Mouse (Mus musculus) spleen, adult 2 months (tissue): Measurements from ENCODE around the gene Pla1a. TPM values are rescaled to one million over a fixed set of nuclear protein-coding genes. Genes with fewer than 3 reads are reported as not detected.
"Not testable (repeated sequence)": the region's sequence is repeated elsewhere in the genome, so short reads cannot be mapped to it uniquely, and the experiment has no call there.

Source experiments
- DNase-seq, 2 experiments: peaks; one replicate each; pipeline versions ENCODE4 v3.0.0 to v3.0.0-alpha.2; 2012 to 2021; ENCODE audit warnings: low spot score in 2 of 2, low read depth in 1 of 2
- H3K27ac ChIP-seq: fragments of 200-500 bp; 2 replicates; pipeline ENCODE4 v1.5.1; 2012; ENCODE audit warnings: low read length, inconsistent platforms; ENCODE audit not compliant: insufficient read depth
- H3K27me3 ChIP-seq: fragments of 200-500 bp; 2 replicates; pipeline ENCODE4 v1.6.1; 2012; ENCODE audit warnings: mild to moderate bottlenecking, moderate library complexity, low read length, inconsistent platforms; ENCODE audit not compliant: control insufficient read depth, insufficient read depth
- H3K36me3 ChIP-seq: fragments of 200-500 bp; 2 replicates; pipeline ENCODE4 v1.6.1; 2012; ENCODE audit warnings: mild to moderate bottlenecking, low read length, inconsistent platforms; ENCODE audit not compliant: control insufficient read depth, insufficient read depth
- H3K4me1 ChIP-seq: fragments of 200-500 bp; 2 replicates; pipeline ENCODE4 v1.6.1; 2011; ENCODE audit warnings: inconsistent platforms; ENCODE audit not compliant: control insufficient read depth, insufficient read depth, insufficient read length
- H3K4me3 ChIP-seq: fragments of 200-500 bp; 2 replicates; pipeline ENCODE4 v1.5.1; 2011; ENCODE audit warnings: mild to moderate bottlenecking, inconsistent platforms; ENCODE audit not compliant: insufficient read depth, insufficient read length; ENCODE audit errors: extremely low read depth
- CTCF ChIP-seq: fragments of 200-500 bp; IDR thresholded peaks from 2 replicates; pipeline ENCODE4 v1.5.1; 2011; ENCODE audit warnings: mild to moderate bottlenecking, inconsistent platforms; ENCODE audit not compliant: insufficient read depth, insufficient read length, insufficient replicate concordance; ENCODE audit errors: extremely low read depth
- POLR2A ChIP-seq: fragments of 200-500 bp; IDR thresholded peaks from 2 replicates; pipeline ENCODE4 v1.6.1; 2011; ENCODE audit warnings: low read depth, low read length, inconsistent platforms
- WGBS: fragments of 180-500 bp; shearing (Covaris S2); methylation state at CpG from one replicate; pipeline ENCODE4 v1.1.7; 2018; 5-methylcytosine and 5-hydroxymethylcytosine counted together
- polyA plus RNA-seq: library from polyadenylated mRNA; depleted of rRNA; stranded (reverse); fragments of >200 nt; gene quantifications from 2 replicates; pipeline ENCODE4 v1.2.3, GENCODE M21; 2012

The Pla1a gene
- polyA plus RNA-seq, 1 experiment: 0.88 TPM

DNA sequence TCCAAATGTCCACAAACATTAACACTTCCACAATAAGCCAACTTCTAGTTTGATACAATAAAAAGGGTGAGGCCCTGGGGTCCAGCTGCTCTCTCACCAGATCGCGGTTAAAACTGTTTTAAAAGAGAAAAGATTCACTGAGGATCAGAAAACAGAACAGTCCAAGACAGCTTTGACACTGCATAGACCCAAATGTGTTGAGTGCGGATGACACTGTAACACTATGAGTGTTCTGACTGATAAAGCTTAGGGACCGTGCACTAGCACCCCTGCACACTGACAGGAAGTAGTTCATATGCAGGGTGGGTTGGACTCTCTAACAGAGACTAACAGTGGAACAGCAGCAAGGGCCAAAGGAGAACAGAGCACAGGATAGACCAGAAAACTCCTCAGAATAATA, 21.0 kb upstream of the Pla1a start:
- WGBS: 70% methylated on average over 4 of the region's 4 CpGs
- Histone ChIP-seq H3K4me1 (peaks cover 17% of the 10 kb centered on the region; the same call in 1 of the 2 replicates), H3K36me3 (peaks cover 4% of the 10 kb centered on the region; the same call in 1 of the 2 replicates), H3K27me3 (no peaks in the 10 kb centered on the region), H3K27ac (no peak overlapping the region), H3K4me3 (no peak overlapping the region)
- TF ChIP-seq CTCF (no peak), POLR2A (no peak)
- DNase-seq: no peak

DNA sequence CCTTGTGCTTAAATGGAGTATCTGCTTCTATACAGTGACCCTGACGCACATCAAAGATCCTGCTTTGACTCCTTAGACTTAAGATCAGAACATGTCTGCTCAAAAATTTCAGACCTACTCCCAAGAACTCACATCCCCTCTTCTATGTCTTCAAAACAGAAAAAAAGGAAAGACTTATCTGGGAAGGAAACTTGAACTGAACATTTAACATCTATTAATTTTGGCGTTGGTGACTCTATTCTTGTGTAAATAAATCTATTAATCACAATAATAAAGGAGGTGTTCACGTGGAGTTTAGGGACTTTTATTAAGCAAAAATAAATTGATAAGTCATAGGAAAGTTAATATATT, 20.2 kb upstream of the Pla1a start:
- TF ChIP-seq POLR2A: no peak
- no peak for TF ChIP-seq CTCF
- no peaks in the 10 kb centered on the region for H3K27me3 ChIP-seq
- H3K36me3 ChIP-seq: peaks cover 4% of the 10 kb centered on the region; the same call in 1 of the 2 replicates
- peak overlapping the region; percentile 97 for H3K4me3 ChIP-seq
- DNase-seq: no peak
- peak overlapping the region; percentile 94 for H3K27ac ChIP-seq
- 31% methylated on average over 3 of the region's 3 CpGs for WGBS
- H3K4me1 ChIP-seq: peaks cover 17% of the 10 kb centered on the region; the same call in 1 of the 2 replicates

- Histone ChIP-seq H3K36me3 (peaks cover 4% of the 10 kb centered on the region; the same call in 1 of the 2 replicates), H3K4me3 (peak within 1 kb of the TSS; percentile 97), H3K27me3 (no peaks in the 10 kb centered on the region), H3K27ac (peak within 1 kb of the TSS; percentile 94), H3K4me1 (peaks cover 17% of the 10 kb centered on the region; the same call in 1 of the 2 replicates)
- DNase-seq: peak; percentile 34 to 87
- under 1% methylated on average over 59 of the region's 61 CpGs for WGBS
- TF ChIP-seq POLR2A (peak; percentile 98), CTCF (no peak)
Observed at GRCm38 (mm10) chr16:38452442-38453202, 19.7 kb upstream of the Pla1a start, which contains the start of gene Adprh. Gene Adprh (minus strand): TSS chr16:38452703.

DNA sequence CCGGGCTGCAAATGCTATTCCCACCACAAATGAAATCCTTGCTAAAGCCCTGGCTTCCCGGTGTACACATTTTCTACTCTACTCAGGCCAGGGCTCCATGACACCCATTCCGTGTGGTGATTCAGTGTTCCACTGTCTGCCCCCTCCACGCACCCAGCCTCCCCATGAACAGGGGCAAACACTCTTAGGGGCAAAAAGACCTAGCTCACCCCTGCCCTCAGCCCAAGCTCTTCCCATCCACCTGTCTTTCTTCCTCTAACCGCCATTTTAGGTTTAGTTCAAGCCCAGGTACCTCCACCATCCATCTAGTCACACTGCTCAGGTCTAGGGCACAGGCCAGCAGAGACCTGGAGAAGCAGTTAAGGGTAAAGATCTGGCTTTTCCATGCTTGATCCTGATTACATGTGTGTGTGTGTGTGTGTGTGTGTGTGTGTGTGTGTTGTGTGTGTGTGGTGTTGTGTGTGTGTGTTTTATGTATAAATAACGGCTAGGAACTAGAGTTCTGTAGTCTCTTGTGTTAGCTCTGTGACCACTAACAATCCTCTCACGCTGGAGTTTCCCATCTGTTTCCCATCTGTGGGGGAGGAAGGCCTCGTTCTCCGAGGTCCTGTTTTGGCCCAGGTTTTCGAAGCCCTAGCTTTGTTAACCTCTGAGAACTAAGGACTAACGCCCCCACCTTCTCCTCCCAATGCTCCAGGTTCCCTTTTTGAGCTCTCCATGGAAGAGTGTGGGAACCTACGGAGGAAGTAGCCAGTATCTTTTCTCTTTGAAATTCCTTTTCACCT, 18.7 kb upstream of the Pla1a start:
- H3K4me1 ChIP-seq: peaks cover 12% of the 10 kb centered on the region; the same call in 1 of the 2 replicates
- peaks cover 11% of the 10 kb centered on the region; the same call in 1 of the 2 replicates for H3K36me3 ChIP-seq
- TF ChIP-seq POLR2A: no peak
- no peak for TF ChIP-seq CTCF
- H3K4me3 ChIP-seq: peak overlapping the region; percentile 97
- H3K27me3 ChIP-seq: no peaks in the 10 kb centered on the region
- H3K27ac ChIP-seq: peak overlapping the region; percentile 51; the same call in 1 of the 2 replicates
- no peak for DNase-seq
- 49% methylated on average over 12 of the region's 12 CpGs for WGBS

DNA sequence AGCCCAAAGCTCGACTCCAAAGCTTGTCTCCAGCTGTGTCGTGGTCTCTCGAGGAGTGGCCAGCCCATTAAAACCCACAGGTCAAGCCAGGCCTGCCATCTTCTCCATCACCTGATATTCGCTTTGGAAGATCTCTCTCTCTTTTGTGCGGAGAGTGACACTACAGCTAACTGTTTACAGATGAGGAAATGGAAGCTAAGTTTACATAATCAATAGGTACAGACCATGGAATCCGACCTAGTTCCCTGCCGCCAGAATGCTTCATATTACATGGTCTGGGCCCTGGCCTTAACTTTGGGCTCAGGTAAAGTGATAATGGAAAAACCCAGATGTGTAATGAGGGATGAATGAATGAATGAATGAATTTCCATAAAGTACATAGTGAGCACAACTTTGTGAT, 17.8 kb upstream of the Pla1a start:
- peaks cover 14% of the 10 kb centered on the region for H3K36me3 ChIP-seq
- no peak overlapping the region for H3K4me3 ChIP-seq
- no peak overlapping the region for H3K27ac ChIP-seq
- H3K4me1 ChIP-seq: peaks cover 12% of the 10 kb centered on the region; the same call in 1 of the 2 replicates
- WGBS: 92% methylated on average over 7 of the region's 7 CpGs
- DNase-seq: no peak
- H3K27me3 ChIP-seq: no peaks in the 10 kb centered on the region
- TF ChIP-seq CTCF (no peak), POLR2A (no peak)

DNA sequence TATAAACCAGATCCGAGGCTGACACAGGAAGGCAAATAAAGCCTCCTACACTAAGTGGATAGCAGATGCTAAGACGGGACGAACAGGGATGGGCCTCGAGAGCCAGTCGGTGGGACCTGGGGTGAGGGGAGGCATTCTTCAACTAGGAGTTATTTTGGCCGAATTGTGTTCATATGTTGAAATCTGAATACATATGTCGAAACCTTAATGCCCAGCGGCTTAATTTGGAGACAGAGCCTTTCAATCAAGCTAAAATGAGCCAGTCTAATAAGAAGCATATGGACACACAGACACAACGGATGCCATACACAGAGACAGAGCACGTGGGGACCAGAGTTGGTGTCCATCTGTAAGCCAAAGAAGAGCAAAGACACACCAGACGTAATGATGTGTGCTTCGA, 15.5 kb upstream of the Pla1a start:
- no peak for TF ChIP-seq CTCF
- TF ChIP-seq POLR2A: no peak
- no peak overlapping the region for H3K4me3 ChIP-seq
- no peak overlapping the region for H3K27ac ChIP-seq
- WGBS: 94% methylated on average over 12 of the region's 12 CpGs
- H3K4me1 ChIP-seq: peaks cover 7% of the 10 kb centered on the region; the same call in 1 of the 2 replicates
- no peaks in the 10 kb centered on the region for H3K27me3 ChIP-seq
- H3K36me3 ChIP-seq: peaks cover 23% of the 10 kb centered on the region
- DNase-seq: no peak

GRCm38 (mm10) chr16:38447366-38447765, 14.4 kb upstream of the Pla1a start:
- Histone ChIP-seq H3K27ac (no peak overlapping the region), H3K27me3 (no peaks in the 10 kb centered on the region), H3K4me3 (no peak overlapping the region), H3K4me1 (peaks cover 7% of the 10 kb centered on the region; the same call in 1 of the 2 replicates), H3K36me3 (peaks cover 24% of the 10 kb centered on the region)
- no peak for DNase-seq
- 93% methylated on average over 21 of the region's 21 CpGs for WGBS
- TF ChIP-seq POLR2A (no peak), CTCF (no peak)

DNA sequence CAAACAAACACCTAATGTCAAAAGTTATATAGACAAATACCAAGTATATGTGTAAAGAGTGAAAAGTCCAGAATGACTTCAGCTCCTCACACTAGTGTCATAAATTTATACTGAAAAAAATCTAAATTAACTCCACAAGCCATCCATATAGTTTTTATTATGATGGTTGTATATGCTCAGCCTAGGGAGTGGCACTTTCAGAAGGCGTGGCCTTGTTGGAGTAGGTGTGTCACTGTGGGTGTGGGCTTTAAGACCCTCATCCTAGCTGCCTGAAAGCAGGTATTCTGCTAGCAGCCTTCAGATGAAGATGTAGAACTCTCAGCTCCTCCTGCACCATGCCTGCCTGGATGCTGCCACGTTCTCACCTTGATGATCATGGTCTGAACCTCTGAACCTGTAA, 13.2 kb upstream of the Pla1a start:
- 91% methylated on average over 2 of the region's 2 CpGs for whole genome bisulfite sequencing
- peaks cover 24% of the 10 kb centered on the region for H3K36me3 ChIP-seq
- H3K27ac ChIP-seq: not testable (repeated sequence)

More for the DNA sequence above, 13.2 kb upstream of the Pla1a start:
- H3K27me3 ChIP-seq, H3K4me3 ChIP-seq, H3K4me1 ChIP-seq, DNase-seq: not testable (repeated sequence)
